Mouse (Mus musculus): ENCODE results near the gene Tor1aip2.

- TF ChIP-seq CTCF (IDR thresholded peaks at IDR 0.05; ENCODE audit: low read depth, low read length) (no peak), GATA1 (IDR thresholded peaks at IDR 0.05; ENCODE audit: borderline replicate concordance, low read length) (no peak), POLR2AphosphoS5 (IDR thresholded peaks at IDR 0.05; ENCODE audit: insufficient replicate concordance, low read depth, low read length) (no peak), TAL1 (conservative IDR thresholded peaks at IDR 0.05; ENCODE audit: low read depth, low read length) (no peak)
Observed at GRCm38 (mm10) chr1:156087586-156087985, 52.4 kb downstream of the Tor1aip2 start.
